Mouse (Mus musculus): ENCODE data around the gene Pde1b.

GRCm38 (mm10) chr15:103500723-103501122 is 2.1 kb upstream of the Pde1b start:
- TF ChIP-seq POLR2A (IDR thresholded peaks at IDR 0.05; ENCODE audit: borderline replicate concordance, extremely low read depth, low read depth, low read length), result no peak
- no peak for TF ChIP-seq CTCF (IDR thresholded peaks at IDR 0.05; ENCODE audit: insufficient read depth, low read length)

All from lung, adult 2 months (tissue).